Mouse (Mus musculus): Measurements from ENCODE around the gene Rnf150. TPM values are rescaled to one million over a fixed set of nuclear protein-coding genes. Genes with fewer than 3 reads are reported as not detected.

Rnf150 gene
- total and polyA plus RNA-seq, 2 experiments from 2014 or later = 1.9 to 9.9 TPM

DNA sequence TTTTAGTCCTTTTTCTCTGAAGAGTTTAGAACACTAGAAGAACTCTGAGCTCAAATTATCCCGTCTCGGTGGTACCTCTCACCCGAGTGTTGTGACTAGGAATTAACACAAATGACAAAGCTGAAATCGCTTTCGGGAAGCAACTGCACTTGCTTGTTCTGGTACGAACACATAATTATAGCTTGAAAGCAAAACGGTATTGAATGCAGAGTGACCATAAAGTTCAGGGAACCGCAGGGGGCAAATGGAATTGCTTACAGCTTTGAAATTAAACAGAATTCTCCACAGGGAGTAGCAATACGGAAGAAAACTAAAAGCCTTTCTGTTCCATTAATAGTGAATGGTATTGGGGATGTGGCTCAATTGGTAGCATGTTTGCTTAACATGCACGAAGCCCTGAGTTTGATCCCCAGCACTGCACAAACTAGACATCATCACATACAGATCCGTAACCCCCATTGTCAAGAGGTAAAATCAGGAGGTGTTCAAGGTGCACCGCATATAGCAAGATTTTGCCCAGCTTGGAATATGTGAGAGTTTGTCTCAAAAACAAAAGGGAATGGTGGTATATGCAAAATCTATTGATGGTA, 38.5 kb downstream of the Rnf150 start:
- no peaks in the 10 kb centered on the region for H3K27me3 ChIP-seq (ENCODE audit: insufficient read depth, low read length)
- H3K27ac ChIP-seq = no peak overlapping the region
- 54% methylated on average over 12 of the region's 12 CpGs for WGBS
- H3K4me1 ChIP-seq (ENCODE audit: insufficient read depth, low read length) = no peaks in the 10 kb centered on the region
- H3K9me3 ChIP-seq (ENCODE audit: low read length) = no peaks in the 10 kb centered on the region
- no peak overlapping the region for H3K4me3 ChIP-seq (ENCODE audit: low read length)
- no peaks in the 10 kb centered on the region for H3K36me3 ChIP-seq (ENCODE audit: insufficient read depth, low read length)
- DNase-seq (ENCODE audit: low spot score) (peak; percentile 14), ATAC-seq (no peak)
- no peak overlapping the region for H3K9ac ChIP-seq (replicated peaks; ENCODE audit: low read length)
- TF ChIP-seq CTCF (IDR thresholded peaks at IDR 0.05; ENCODE audit: low read depth) = no peak
- no peak overlapping the region for H3K4me2 ChIP-seq (ENCODE audit: low read depth, low read length)

DNA sequence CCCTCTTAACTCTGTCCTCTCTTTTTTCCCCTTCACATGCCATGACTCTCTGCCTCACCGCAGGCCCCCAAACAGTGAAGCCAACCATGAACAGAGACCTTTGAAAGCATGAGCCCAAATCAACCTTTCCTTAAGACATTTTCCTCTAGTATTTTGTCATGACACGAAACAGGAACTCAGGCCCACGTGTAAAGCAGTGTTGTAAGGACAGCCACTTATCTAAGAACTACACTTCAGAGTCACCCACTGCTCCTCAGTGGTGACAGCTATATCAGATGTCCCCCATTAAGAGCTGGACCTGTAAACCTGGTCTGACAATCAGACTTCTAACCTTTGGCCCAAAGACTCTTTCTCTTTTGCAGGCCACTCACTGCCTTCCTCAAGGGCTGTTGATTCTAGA, 40.3 kb downstream of the Rnf150 start:
- Histone ChIP-seq H3K9ac (replicated peaks; ENCODE audit: low read length) (no peak overlapping the region), H3K4me3 (ENCODE audit: low read length) (no peak overlapping the region), H3K36me3 (ENCODE audit: insufficient read depth, low read length) (no peaks in the 10 kb centered on the region), H3K27me3 (ENCODE audit: insufficient read depth, low read length) (no peaks in the 10 kb centered on the region), H3K4me2 (ENCODE audit: low read depth, low read length) (no peak overlapping the region), H3K9me3 (ENCODE audit: low read length) (no peaks in the 10 kb centered on the region), H3K27ac (no peak overlapping the region), H3K4me1 (ENCODE audit: insufficient read depth, low read length) (no peaks in the 10 kb centered on the region)
- DNase-seq (ENCODE audit: low spot score) (no peak), ATAC-seq (no peak)
- WGBS = 86% methylated on average over 3 of the region's 3 CpGs
- TF ChIP-seq CTCF (IDR thresholded peaks at IDR 0.05; ENCODE audit: low read depth) = no peak

DNA sequence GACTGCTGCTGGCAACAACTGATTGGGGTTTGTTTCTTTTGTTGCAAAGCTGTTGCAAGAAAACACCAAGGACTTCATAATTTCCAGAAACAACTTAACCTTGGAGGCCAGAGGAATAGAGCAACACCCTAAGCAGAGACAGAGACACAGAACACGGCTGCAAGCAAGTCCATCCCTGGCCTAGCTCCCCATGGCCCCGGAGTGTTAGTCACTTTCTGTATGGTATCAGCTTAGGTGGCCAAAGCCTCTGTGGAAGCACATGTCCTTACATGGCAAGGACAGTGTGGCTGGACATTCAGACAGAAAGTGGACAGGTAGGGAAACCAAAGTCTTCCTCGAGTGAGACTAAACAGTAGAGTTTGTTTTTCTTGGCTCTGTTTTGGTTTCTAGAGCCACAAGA, 44.1 kb downstream of the Rnf150 start:
- no peak for TF ChIP-seq CTCF (IDR thresholded peaks at IDR 0.05; ENCODE audit: low read depth)

DNA sequence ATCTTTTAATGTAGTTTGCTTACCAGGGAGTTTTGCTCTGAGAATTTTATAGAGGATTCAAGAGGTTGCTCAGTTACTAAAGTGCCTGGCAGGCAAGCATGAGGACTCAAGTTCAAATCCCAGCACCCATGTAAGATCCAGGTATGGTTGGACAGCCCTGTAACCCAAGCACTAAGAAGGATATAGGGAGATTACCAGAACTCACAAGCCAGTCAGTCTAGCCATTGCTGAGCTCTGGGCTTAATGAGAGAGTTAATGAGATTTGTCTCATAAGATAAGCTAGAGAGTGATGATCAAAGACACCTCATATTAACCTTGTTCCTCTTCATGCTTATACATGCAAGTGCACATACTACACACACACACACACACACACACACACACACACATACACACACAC, 48.3 kb downstream of the Rnf150 start:
- Histone ChIP-seq H3K4me1 (ENCODE audit: insufficient read depth, low read length) (no peaks in the 10 kb centered on the region), H3K27me3 (ENCODE audit: insufficient read depth, low read length) (no peaks in the 10 kb centered on the region), H3K9ac (replicated peaks; ENCODE audit: low read length) (no peak overlapping the region), H3K36me3 (ENCODE audit: insufficient read depth, low read length) (no peaks in the 10 kb centered on the region), H3K4me3 (ENCODE audit: low read length) (no peak overlapping the region), H3K27ac (no peak overlapping the region), H3K9me3 (ENCODE audit: low read length) (no peaks in the 10 kb centered on the region), H3K4me2 (ENCODE audit: low read depth, low read length) (no peak overlapping the region)
- TF ChIP-seq CTCF (IDR thresholded peaks at IDR 0.05; ENCODE audit: low read depth) = no peak
- no peak for DNase-seq (ENCODE audit: low spot score)
- ATAC-seq = no peak

More for the DNA sequence above, 44.1 kb downstream of the Rnf150 start:
- DNase-seq (ENCODE audit: low spot score) (no peak), ATAC-seq (no peak)
- Histone ChIP-seq H3K9ac (replicated peaks; ENCODE audit: low read length) (no peak overlapping the region), H3K4me3 (ENCODE audit: low read length) (no peak overlapping the region), H3K4me2 (ENCODE audit: low read depth, low read length) (no peak overlapping the region), H3K36me3 (ENCODE audit: insufficient read depth, low read length) (no peaks in the 10 kb centered on the region), H3K27ac (no peak overlapping the region), H3K4me1 (ENCODE audit: insufficient read depth, low read length) (no peaks in the 10 kb centered on the region), H3K27me3 (ENCODE audit: insufficient read depth, low read length) (no peaks in the 10 kb centered on the region), H3K9me3 (ENCODE audit: low read length) (no peaks in the 10 kb centered on the region)
- WGBS = 88% methylated on average over 3 of the region's 3 CpGs

DNA sequence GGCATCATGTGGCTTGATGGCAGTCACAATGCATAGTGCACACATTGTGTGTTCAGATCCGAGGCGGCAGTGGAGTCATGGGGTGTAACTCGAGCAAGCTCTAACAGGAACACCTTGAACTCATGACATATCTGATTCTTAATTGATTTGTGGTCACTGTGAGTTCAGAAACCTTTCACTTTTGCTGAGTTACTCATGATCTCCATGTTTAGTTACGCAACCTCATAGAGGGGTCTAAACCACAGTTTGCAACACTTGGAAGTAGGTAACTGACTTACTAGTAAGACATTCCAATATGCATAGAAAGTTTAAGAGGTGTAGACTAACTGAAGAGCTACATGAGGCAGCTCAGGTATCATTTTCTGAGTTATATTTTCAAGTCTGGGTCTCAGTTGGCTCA, 49.1 kb downstream of the Rnf150 start:
- Histone ChIP-seq H3K9me3 (ENCODE audit: low read length) (no peaks in the 10 kb centered on the region), H3K36me3 (ENCODE audit: insufficient read depth, low read length) (no peaks in the 10 kb centered on the region), H3K27me3 (ENCODE audit: insufficient read depth, low read length) (no peaks in the 10 kb centered on the region), H3K27ac (no peak overlapping the region), H3K4me1 (ENCODE audit: insufficient read depth, low read length) (no peaks in the 10 kb centered on the region), H3K4me2 (ENCODE audit: low read depth, low read length) (no peak overlapping the region), H3K9ac (replicated peaks; ENCODE audit: low read length) (no peak overlapping the region), H3K4me3 (ENCODE audit: low read length) (no peak overlapping the region)
- DNase-seq (ENCODE audit: low spot score) (no peak), ATAC-seq (no peak)
- no peak for TF ChIP-seq CTCF (IDR thresholded peaks at IDR 0.05; ENCODE audit: low read depth)
- WGBS = 84% methylated on average over 4 of the region's 4 CpGs

DNA sequence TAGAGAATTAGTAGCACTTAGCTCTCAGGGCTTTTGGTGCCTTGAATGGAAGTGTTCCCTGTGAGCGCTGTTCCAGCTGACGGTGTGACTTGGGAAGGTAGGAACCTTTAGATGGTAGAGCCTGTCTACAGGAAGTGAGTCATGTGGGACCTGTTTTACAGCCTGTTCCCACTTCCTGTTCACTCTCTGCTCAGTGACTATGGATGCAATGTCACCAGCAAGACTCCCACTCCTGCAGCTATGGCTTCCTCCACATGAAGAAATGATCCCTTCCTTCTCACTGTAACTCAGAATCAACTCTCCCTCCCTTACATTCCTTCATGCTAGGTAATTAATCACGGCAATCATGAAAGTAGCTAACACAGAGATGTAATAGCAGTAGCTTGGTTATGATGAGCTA, 51.4 kb downstream of the Rnf150 start:
- H3K27me3 ChIP-seq (ENCODE audit: insufficient read depth, low read length) = no peaks in the 10 kb centered on the region
- H3K27ac ChIP-seq = no peak overlapping the region
- whole genome bisulfite sequencing = 87% methylated on average over 3 of the region's 3 CpGs
- no peaks in the 10 kb centered on the region for H3K36me3 ChIP-seq (ENCODE audit: insufficient read depth, low read length)
- no peak for TF ChIP-seq CTCF (IDR thresholded peaks at IDR 0.05; ENCODE audit: low read depth)
- H3K9me3 ChIP-seq (ENCODE audit: low read length) = no peaks in the 10 kb centered on the region
- no peak overlapping the region for H3K4me2 ChIP-seq (ENCODE audit: low read depth, low read length)
- ATAC-seq (no peak), DNase-seq (ENCODE audit: low spot score) (no peak)
- H3K4me1 ChIP-seq (ENCODE audit: insufficient read depth, low read length) = 0 out of 2 replicates have a peak, but pooled peaks cover 6% of the 10 kb centered on the region
- H3K9ac ChIP-seq (replicated peaks; ENCODE audit: low read length) = no peak overlapping the region
- no peak overlapping the region for H3K4me3 ChIP-seq (ENCODE audit: low read length)

DNA sequence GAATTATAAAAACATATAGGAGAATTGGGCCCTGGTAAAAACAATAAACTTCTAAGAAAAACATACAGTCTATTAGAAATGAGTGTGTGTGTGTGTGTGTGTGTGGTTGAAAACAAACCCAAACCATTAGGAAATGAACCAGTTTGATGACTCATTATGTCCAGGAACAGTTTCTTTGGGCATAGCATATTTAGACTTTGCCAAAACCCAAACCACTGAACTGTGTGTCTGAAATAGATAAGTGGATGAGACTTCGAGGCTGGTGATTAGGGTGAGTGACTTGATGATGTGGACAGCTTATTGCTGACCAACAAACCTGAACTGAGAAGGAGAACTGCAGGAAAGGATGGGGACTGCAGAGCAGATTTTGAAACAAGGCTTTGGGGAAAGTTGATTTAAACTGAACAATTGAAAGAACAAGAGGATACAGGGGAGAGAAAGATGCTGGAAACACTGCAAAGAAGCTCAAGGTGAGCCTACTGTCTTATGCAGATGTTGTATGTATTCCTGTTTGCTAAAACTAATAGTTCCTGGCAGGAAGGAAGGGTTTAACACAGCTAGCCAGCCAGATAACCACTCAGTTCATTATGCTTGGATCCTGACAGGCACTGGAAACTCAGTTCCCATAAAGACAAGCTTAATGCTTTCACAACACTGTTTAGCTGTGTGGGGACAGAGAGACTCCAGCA, 53.8 kb downstream of the Rnf150 start:
- ATAC-seq (no peak), DNase-seq (ENCODE audit: low spot score) (no peak)
- H3K9ac ChIP-seq (replicated peaks; ENCODE audit: low read length) = no peak overlapping the region
- H3K4me2 ChIP-seq (ENCODE audit: low read depth, low read length) = no peak overlapping the region
- no peak overlapping the region for H3K27ac ChIP-seq
- H3K4me1 ChIP-seq (ENCODE audit: insufficient read depth, low read length) = 0 out of 2 replicates have a peak, but pooled peaks cover 6% of the 10 kb centered on the region
- H3K36me3 ChIP-seq (ENCODE audit: insufficient read depth, low read length) = no peaks in the 10 kb centered on the region
- 61% methylated on average over 1 of the region's 1 CpGs for WGBS
- no peaks in the 10 kb centered on the region for H3K27me3 ChIP-seq (ENCODE audit: insufficient read depth, low read length)
- TF ChIP-seq CTCF (IDR thresholded peaks at IDR 0.05; ENCODE audit: low read depth) = no peak
- H3K4me3 ChIP-seq (ENCODE audit: low read length) = no peak overlapping the region
- no peaks in the 10 kb centered on the region for H3K9me3 ChIP-seq (ENCODE audit: low read length)

All from hindbrain, postnatal 0 days (tissue).